Mouse (Mus musculus) CH12.LX (cell line): ENCODE results near the gene Pold3. TPM values are rescaled to one million over a fixed set of nuclear protein-coding genes. Genes with fewer than 3 reads are reported as not detected.

Experiments used
- DNase-seq: peaks from one replicate; pipeline ENCODE4 v3.0.0-alpha.2; 2013; ENCODE audit errors: extremely low read depth
- H3K27ac ChIP-seq: 2 replicates; pipeline ENCODE4 v1.5.1; 2012; ENCODE audit warnings: low read depth, mild to moderate bottlenecking, control low read depth, moderate library complexity; ENCODE audit not compliant: insufficient read depth
- H3K27me3 ChIP-seq: replicated peaks from 2 replicates; pipeline ENCODE3; 2012; ENCODE audit warnings: inconsistent platforms
- H3K36me3 ChIP-seq, 2 experiments: replicated peaks in 1 of 2; 2 replicates each; pipeline versions ENCODE3 to v1.6.1; 2012; ENCODE audit warnings: inconsistent platforms in 1 of 2, low read length in 1 of 2, mild to moderate bottlenecking in 1 of 2, mixed read lengths in 1 of 2, moderate library complexity in 1 of 2; ENCODE audit not compliant: control insufficient read depth in 1 of 2, insufficient read depth in 1 of 2
- H3K4me1 ChIP-seq, 2 experiments: 2 replicates each; pipeline ENCODE4 v1.6.1; 2012; ENCODE audit warnings: inconsistent platforms in 1 of 2, moderate library complexity in 1 of 2; ENCODE audit not compliant: insufficient read depth in 2 of 2, control insufficient read depth in 1 of 2
- H3K4me2 ChIP-seq: 2 replicates; pipeline ENCODE4 v1.6.1; 2012; ENCODE audit warnings: low read depth, mild to moderate bottlenecking, control low read depth; ENCODE audit not compliant: poor library complexity, insufficient read depth, severe bottlenecking
- H3K4me3 ChIP-seq, 3 experiments: fragments of 150-350 bp in 1 of 3; sonication (generic) in 1 of 3; replicated peaks in 1 of 3; 2 replicates each; pipeline versions ENCODE3 to v1.5.1; 2011 to 2012; ENCODE audit warnings: low read depth in 2 of 3, low read length in 2 of 3, mild to moderate bottlenecking in 2 of 3, moderate library complexity in 2 of 3, control low read depth in 1 of 3, improper control_type of control experiment in 1 of 3, inconsistent platforms in 1 of 3, mixed read lengths in 1 of 3; ENCODE audit not compliant: poor library complexity in 1 of 3
- H3K79me2 ChIP-seq: replicated peaks from 2 replicates; pipeline ENCODE4 v1.6.1; 2012; ENCODE audit warnings: mild to moderate bottlenecking, moderate library complexity; ENCODE audit not compliant: control insufficient read depth, poor library complexity, insufficient read depth, severe bottlenecking; ENCODE audit errors: extremely low read depth
- H3K9ac ChIP-seq: 2 replicates; pipeline ENCODE4 v1.6.1; 2012; ENCODE audit warnings: low read depth, mild to moderate bottlenecking, control low read depth, moderate library complexity; ENCODE audit not compliant: insufficient read depth
- H3K9me3 ChIP-seq: replicated peaks from 2 replicates; pipeline ENCODE3; 2012; ENCODE audit warnings: low read length, inconsistent platforms, mixed read lengths
- BHLHE40 ChIP-seq: IDR thresholded peaks from 2 replicates; pipeline ENCODE4 v1.6.1; 2011; ENCODE audit warnings: mild to moderate bottlenecking, low read depth, low read length, improper control_type of control experiment
- CHD1 ChIP-seq: IDR thresholded peaks from 2 replicates; pipeline ENCODE4 v1.6.1; 2012; ENCODE audit warnings: low read depth, low read length, improper control_type of control experiment, inconsistent platforms
- CHD2 ChIP-seq: IDR thresholded peaks from 2 replicates; pipeline ENCODE4 v1.6.1; 2011; ENCODE audit warnings: low read length, improper control_type of control experiment
- CTCF ChIP-seq, 2 experiments: IDR thresholded peaks in 1 of 2; conservative IDR thresholded peaks in 1 of 2; 2 replicates each; pipeline ENCODE4 v1.5.1; 2011 to 2012; ENCODE audit warnings: low read depth in 2 of 2, low read length in 2 of 2, improper control_type of control experiment in 1 of 2, inconsistent platforms in 1 of 2, mild to moderate bottlenecking in 1 of 2, moderate library complexity in 1 of 2
- E2F4 ChIP-seq: IDR thresholded peaks from 2 replicates; pipeline ENCODE4 v1.6.1; 2011; ENCODE audit warnings: low read depth, low read length, improper control_type of control experiment; ENCODE audit not compliant: insufficient replicate concordance
- ELF1 ChIP-seq: IDR thresholded peaks from 2 replicates; pipeline ENCODE4 v1.6.1; 2014; ENCODE audit warnings: low read depth, mild to moderate bottlenecking, inconsistent platforms, low read length, improper control_type of control experiment
- GABPA ChIP-seq: IDR thresholded peaks from 2 replicates; pipeline ENCODE4 v1.6.1; 2012; ENCODE audit warnings: low read depth, low read length, improper control_type of control experiment, inconsistent platforms; ENCODE audit not compliant: insufficient replicate concordance
- HCFC1 ChIP-seq: IDR thresholded peaks from 2 replicates; pipeline ENCODE4 v1.6.1; 2012; ENCODE audit warnings: low read depth, mild to moderate bottlenecking, inconsistent platforms, low read length, improper control_type of control experiment
- IRF4 ChIP-seq: IDR thresholded peaks from 2 replicates; pipeline ENCODE4 v1.6.1; 2014; ENCODE audit warnings: low read depth, mild to moderate bottlenecking, inconsistent platforms, low read length, improper control_type of control experiment
- JUN ChIP-seq: IDR thresholded peaks from 2 replicates; pipeline ENCODE4 v1.6.1; 2011; ENCODE audit warnings: low read depth, mild to moderate bottlenecking, low read length, improper control_type of control experiment, moderate library complexity; ENCODE audit not compliant: insufficient read depth
- JUND ChIP-seq: conservative IDR thresholded peaks from 2 replicates; pipeline ENCODE4 v1.6.1; 2011; ENCODE audit warnings: low read depth, low read length, improper control_type of control experiment
- MAZ ChIP-seq: IDR thresholded peaks from 2 replicates; pipeline ENCODE4 v1.6.1; 2012; ENCODE audit warnings: low read depth, mild to moderate bottlenecking, inconsistent platforms, low read length, improper control_type of control experiment, moderate library complexity
- MEF2A ChIP-seq: IDR thresholded peaks from 2 replicates; pipeline ENCODE4 v1.6.1; 2014; ENCODE audit warnings: low read depth, mild to moderate bottlenecking, inconsistent platforms, low read length, improper control_type of control experiment, borderline replicate concordance
- MXI1 ChIP-seq: IDR thresholded peaks from 2 replicates; pipeline ENCODE4 v1.6.1; 2011; ENCODE audit warnings: mild to moderate bottlenecking, low read depth, low read length, improper control_type of control experiment
- NELFE ChIP-seq: IDR thresholded peaks from 2 replicates; pipeline ENCODE4 v1.6.1; 2011; ENCODE audit warnings: low read depth, low read length, improper control_type of control experiment
- NRF1 ChIP-seq: IDR thresholded peaks from 2 replicates; pipeline ENCODE4 v1.6.1; 2014; ENCODE audit warnings: low read depth, mild to moderate bottlenecking, inconsistent platforms, low read length, improper control_type of control experiment, moderate library complexity
- PAX5 ChIP-seq: IDR thresholded peaks from 2 replicates; pipeline ENCODE4 v1.6.1; 2012; ENCODE audit warnings: low read length, inconsistent platforms, mixed read lengths
- POLR2A ChIP-seq: IDR thresholded peaks from 2 replicates; pipeline ENCODE4 v1.6.1; 2011; ENCODE audit warnings: low read depth, mild to moderate bottlenecking, improper control_type of control experiment, low read length
- POLR2AphosphoS2 ChIP-seq: IDR thresholded peaks from 2 replicates; pipeline ENCODE4 v1.6.1; 2011; ENCODE audit warnings: low read depth, low read length, improper control_type of control experiment
- RAD21 ChIP-seq: IDR thresholded peaks from 2 replicates; pipeline ENCODE4 v1.6.1; 2011; ENCODE audit warnings: low read depth, mild to moderate bottlenecking, low read length, improper control_type of control experiment, moderate library complexity
- RCOR1 ChIP-seq: conservative IDR thresholded peaks from 2 replicates; pipeline ENCODE4 v1.6.1; 2012; ENCODE audit warnings: low read depth, mild to moderate bottlenecking, inconsistent platforms, low read length, improper control_type of control experiment
- SIN3A ChIP-seq: IDR thresholded peaks from 2 replicates; pipeline ENCODE4 v1.6.1; 2012; ENCODE audit warnings: low read length, improper control_type of control experiment, inconsistent platforms
- SMC3 ChIP-seq: IDR thresholded peaks from 2 replicates; pipeline ENCODE4 v1.6.1; 2011; ENCODE audit warnings: low read depth, low read length, improper control_type of control experiment
- TBP ChIP-seq: conservative IDR thresholded peaks from 2 replicates; pipeline ENCODE4 v1.6.1; 2011; ENCODE audit warnings: low read depth, low read length, improper control_type of control experiment
- TCF12 ChIP-seq: IDR thresholded peaks from 2 replicates; pipeline ENCODE4 v1.6.1; 2014; ENCODE audit warnings: low read depth, mild to moderate bottlenecking, inconsistent platforms, low read length, improper control_type of control experiment
- UBTF ChIP-seq: IDR thresholded peaks from 2 replicates; pipeline ENCODE4 v1.6.1; 2012; ENCODE audit warnings: low read depth, mild to moderate bottlenecking, inconsistent platforms, low read length, improper control_type of control experiment, moderate library complexity
- USF1 ChIP-seq: IDR thresholded peaks from 2 replicates; pipeline ENCODE4 v1.6.1; 2014; ENCODE audit warnings: low read depth, mild to moderate bottlenecking, inconsistent platforms, low read length, improper control_type of control experiment
- USF2 ChIP-seq: conservative IDR thresholded peaks from 2 replicates; pipeline ENCODE4 v1.6.1; 2011; ENCODE audit warnings: low read depth, low read length, improper control_type of control experiment
- ZC3H11A ChIP-seq: IDR thresholded peaks from 2 replicates; pipeline ENCODE4 v1.6.1; 2012; ENCODE audit warnings: low read depth, mild to moderate bottlenecking, inconsistent platforms, low read length, improper control_type of control experiment
- ZKSCAN1 ChIP-seq: IDR thresholded peaks from 2 replicates; pipeline ENCODE4 v1.6.1; 2012; ENCODE audit warnings: low read depth, inconsistent platforms, low read length, improper control_type of control experiment, borderline replicate concordance
- ZNF384 ChIP-seq: IDR thresholded peaks from 2 replicates; pipeline ENCODE4 v1.6.1; 2012; ENCODE audit warnings: low read depth, low read length, improper control_type of control experiment, inconsistent platforms
- dilution Hi-C: fragments of 300-500 bp; cut with MboI; formaldehyde crosslinking; loops from 2 replicates; pipeline ENCODE4 v1.14.3; 2020; ENCODE audit warnings: low sequenced_read_pairs; ENCODE audit not compliant: extremely low pct_unique_long_range_greater_than_20kb, extremely low pct_ligation_motif_present
- in situ Hi-C: fragments of 300-500 bp; cut with MboI; formaldehyde crosslinking; loops from 3 replicates; pipeline ENCODE4 v1.14.3; 2019; ENCODE audit warnings: low sequenced_read_pairs, low pct_ligation_motif_present, low pct_unique_long_range_greater_than_20kb, mixed read lengths
- polyA plus RNA-seq: library from polyadenylated mRNA; unstranded; fragments of >175 nt; gene quantifications from 2 replicates; pipeline ENCODE4 v1.2.1, GENCODE M21; 2012; ENCODE audit warnings: low read depth; ENCODE audit not compliant: insufficient read length
- total RNA-seq, 2 experiments: library from RNA; depleted of rRNA; stranded (reverse); fragments of 300-350 nt in 1 of 2; fragments of >200 nt in 1 of 2; gene quantifications; 2 replicates each; pipeline ENCODE4 v1.2.3; 2012 to 2014

Pold3 gene
- total and polyA plus RNA-seq, 3 experiments = 59.5 to 121 (median 88.0) TPM

- H3K36me3 ChIP-seq = peaks cover 3 to 12% of the 10 kb centered on the region in 2 experiments
- peaks cover 11 to 63% of the 10 kb centered on the region in 2 experiments; a peak in 3 of 4 replicates for H3K4me1 ChIP-seq
- peaks cover 12% of the 10 kb centered on the region for H3K9me3 ChIP-seq
- peak; percentile 59 for DNase-seq
- H3K27ac ChIP-seq = no peak overlapping the region
- H3K9ac ChIP-seq = no peak overlapping the region
- H3K4me3 ChIP-seq = no peak overlapping the region
- H3K4me2 ChIP-seq = no peak overlapping the region
- TF ChIP-seq GABPA = no peak
- TF ChIP-seq IRF4 = no peak
- TF ChIP-seq HCFC1 = no peak
- peak; percentile 63 for TF ChIP-seq SMC3
- peak; percentile 81 for TF ChIP-seq RAD21
- TF ChIP-seq CTCF (conservative IDR thresholded peaks at IDR 0.05 in 1 of 2, IDR thresholded peaks at IDR 0.05 in 1 of 2; ENCODE audit: low read depth in 2 of 2, low read length in 2 of 2) = peak; percentile 64 to 90
- no peak for TF ChIP-seq POLR2AphosphoS2
- TF ChIP-seq BHLHE40 = no peak
- no peak for TF ChIP-seq NELFE
- no peak for TF ChIP-seq USF2
- no peak for TF ChIP-seq CHD2
- 0 out of 2 replicates have a peak, but pooled peaks have one; percentile 35 for TF ChIP-seq SIN3A
- TF ChIP-seq POLR2A = no peak
- TF ChIP-seq RCOR1 = no peak
- H3K27me3 ChIP-seq = no peaks in the 10 kb centered on the region
- in situ Hi-C loops = no loop called here
- dilution Hi-C loops = no loop called here
- H3K79me2 ChIP-seq = peaks cover 23% of the 10 kb centered on the region
These were observed 2.1 kb upstream of the Pold3 start for GRCm38 (mm10) chr7:100123486-100123885.

- in situ Hi-C loops = no loop called here
- H3K9me3 ChIP-seq = peaks cover 8% of the 10 kb centered on the region
- DNase-seq = peak; percentile 63
- peaks cover 16 to 35% of the 10 kb centered on the region in 2 experiments for H3K36me3 ChIP-seq
- peaks cover 30% of the 10 kb centered on the region for H3K79me2 ChIP-seq
- dilution Hi-C loops = no loop called here
- peak overlapping the region; percentile 83 for H3K4me2 ChIP-seq
- no peaks in the 10 kb centered on the region for H3K27me3 ChIP-seq
- peak overlapping the region; percentile 85 to 88 (median 87) for H3K4me3 ChIP-seq
- peak overlapping the region; percentile 92 for H3K27ac ChIP-seq
- peak overlapping the region; percentile 99 for H3K9ac ChIP-seq
- H3K4me1 ChIP-seq = peaks cover 9 to 71% of the 10 kb centered on the region in 2 experiments; a peak in 3 of 4 replicates
- peak; percentile 87 for TF ChIP-seq TBP
- TF ChIP-seq JUN = no peak
- no peak for TF ChIP-seq POLR2AphosphoS2
- no peak for TF ChIP-seq PAX5
- TF ChIP-seq CHD2 = no peak
- no peak for TF ChIP-seq MXI1
- 0 out of 2 replicates have a peak, but pooled peaks have one; percentile 25 for TF ChIP-seq UBTF
- TF ChIP-seq USF2 = no peak
- no peak for TF ChIP-seq ZNF384
- TF ChIP-seq JUND = no peak
- no peak for TF ChIP-seq SMC3
- TF ChIP-seq CTCF (conservative IDR thresholded peaks at IDR 0.05 in 1 of 2, IDR thresholded peaks at IDR 0.05 in 1 of 2; ENCODE audit: low read depth in 2 of 2, low read length in 2 of 2) = no peak
- no peak for TF ChIP-seq ZKSCAN1
- no peak for TF ChIP-seq GABPA
- no peak for TF ChIP-seq RAD21
- no peak for TF ChIP-seq TCF12
- TF ChIP-seq SIN3A = no peak
- TF ChIP-seq CHD1 = peak; percentile 37; the same call in 1 of the 2 replicates
- no peak for TF ChIP-seq BHLHE40
- no peak for TF ChIP-seq MEF2A
- TF ChIP-seq MAZ = no peak
- no peak for TF ChIP-seq E2F4
- TF ChIP-seq ELF1 = peak; percentile 86
- TF ChIP-seq HCFC1 = no peak
- no peak for TF ChIP-seq NRF1
- no peak for TF ChIP-seq ZC3H11A
- no peak for TF ChIP-seq USF1
These were observed 539 bp downstream of the Pold3 start for GRCm38 (mm10) chr7:100120791-100121261.
